In genomic region chr8:22060446-22060889, GRCm38 (mm10) we compare ENCODE assay signal across 8 mouse cellular contexts. TPM values are rescaled to one million over a fixed set of nuclear protein-coding genes. Genes with fewer than 3 reads are reported as not detected.
DNase-seq lines count a peak whose midpoint lies in the region; ATAC-seq and TF ChIP-seq lines count a peak whose summit lies in the region.

Gene Alg11 (plus strand): TSS chr8:22060721.

- peak within 1 kb of the TSS; percentile 74 for H3K9ac ChIP-seq in forebrain, embryonic 16.5 days (replicated peaks; ENCODE audit: low read depth, low read length)
- H3K9ac ChIP-seq in lung, embryonic 14.5 days = peak within 1 kb of the TSS; percentile 61

- 0 out of 2 replicates have a peak within 1 kb of the TSS, but pooled peaks have one; percentile 39 for H3K27ac ChIP-seq in forebrain, embryonic 16.5 days (ENCODE audit: low read length)
- H3K27ac ChIP-seq in layer of hippocampus, adult 2 months = peak within 1 kb of the TSS; percentile 68
- H3K27ac ChIP-seq in lung, embryonic 14.5 days (ENCODE audit: low read depth) = no peak within 1 kb of the TSS
- H3K27ac ChIP-seq in olfactory bulb, adult 2 months (ENCODE audit: insufficient read depth, low read depth, low read length) = no peak within 1 kb of the TSS
- H3K27ac ChIP-seq in thymus, adult 2 months (ENCODE audit: control insufficient read depth, insufficient read depth, low read length) = no peak within 1 kb of the TSS

- peaks cover 46% of the 10 kb centered on the region for H3K36me3 ChIP-seq in G1E (replicated peaks)
- peaks cover 12% of the 10 kb centered on the region for H3K36me3 ChIP-seq in forebrain, embryonic 16.5 days (ENCODE audit: control insufficient read depth, insufficient read depth)
- peaks cover 27% of the 10 kb centered on the region for H3K36me3 ChIP-seq in lung, embryonic 14.5 days (ENCODE audit: insufficient read depth)
- H3K36me3 ChIP-seq in thymus, adult 2 months (ENCODE audit: control insufficient read depth, insufficient read depth, low read length) = peaks cover 7% of the 10 kb centered on the region

- TF ChIP-seq CTCF in G1E (IDR thresholded peaks at IDR 0.05; ENCODE audit: low read depth, low read length) = no peak
- TF ChIP-seq CTCF in layer of hippocampus, adult 2 months (conservative IDR thresholded peaks at IDR 0.05) = peak; percentile 53
- TF ChIP-seq CTCF in lung, embryonic 14.5 days (IDR thresholded peaks at IDR 0.05; ENCODE audit: low read depth) = peak; percentile 31
- no peak for TF ChIP-seq CTCF in olfactory bulb, adult 2 months (IDR thresholded peaks at IDR 0.05; ENCODE audit: insufficient read depth, low read depth, low read length)
- peak; percentile 59; the same call in 1 of the 2 replicates for TF ChIP-seq CTCF in thymus, adult 2 months (IDR thresholded peaks at IDR 0.05; ENCODE audit: borderline replicate concordance, control insufficient read depth, extremely low read depth, insufficient read depth, low read length, poor library complexity)

- H3K9me3 ChIP-seq in G1E (replicated peaks) = no peaks in the 10 kb centered on the region; the same call in 1 of the 2 replicates
- no peaks in the 10 kb centered on the region for H3K9me3 ChIP-seq in forebrain, embryonic 16.5 days (ENCODE audit: control insufficient read depth, low read length)
- no peaks in the 10 kb centered on the region for H3K9me3 ChIP-seq in lung, embryonic 14.5 days (ENCODE audit: low read depth, low read length)

- TF ChIP-seq POLR2A in olfactory bulb, adult 2 months (IDR thresholded peaks at IDR 0.05; ENCODE audit: insufficient read depth, low read depth, low read length) = peak; percentile 73
- TF ChIP-seq POLR2A in thymus, adult 2 months (IDR thresholded peaks at IDR 0.05; ENCODE audit: control insufficient read depth, extremely low read depth, insufficient read depth, low read length, poor library complexity) = peak; percentile 78; the same call in 1 of the 2 replicates

- WGBS in forebrain, embryonic 16.5 days = under 1% methylated on average over 34 of the region's 36 CpGs
- WGBS in lung, embryonic 14.5 days = under 1% methylated on average over 36 of the region's 36 CpGs
- 1% methylated on average over 35 of the region's 36 CpGs for WGBS in olfactory bulb, adult 2 months
- WGBS in thymus, adult 2 months = under 1% methylated on average over 33 of the region's 36 CpGs

- H3K4me3 ChIP-seq in G1E (ENCODE audit: low read depth, low read length) = peak within 1 kb of the TSS; percentile 93
- H3K4me3 ChIP-seq in forebrain, embryonic 16.5 days (replicated peaks; ENCODE audit: low read length) = peak within 1 kb of the TSS; percentile 75
- H3K4me3 ChIP-seq in layer of hippocampus, adult 2 months = peak within 1 kb of the TSS; percentile 97
- H3K4me3 ChIP-seq in lung, embryonic 14.5 days (ENCODE audit: low read depth, low read length) = peak within 1 kb of the TSS; percentile 66
- H3K4me3 ChIP-seq in olfactory bulb, adult 2 months (ENCODE audit: insufficient read depth, low read depth, low read length) = peak within 1 kb of the TSS; percentile 99
- H3K4me3 ChIP-seq in thymus, adult 2 months (ENCODE audit: control insufficient read depth, insufficient read depth, low read length) = peak within 1 kb of the TSS; percentile 54

- intact Hi-C loops in heart, postnatal 36 days (cut with DNase I) = loop anchor here (2.0 to 5.0 kb wide), 2 partner anchors 104 to 337 kb away; partner anchors contain the start of gene Slc25a15

- peak; percentile 98 for ATAC-seq in G1E (ENCODE audit: extremely low read depth, insufficient number of reproducible peaks, low FRiP score, poor library complexity, severe bottlenecking)
- ATAC-seq in forebrain, embryonic 16.5 days = peak; percentile 100
- peak; percentile 100 for ATAC-seq in lung, embryonic 14.5 days (ENCODE audit: insufficient read depth)

- H3K4me1 ChIP-seq in G1E (ENCODE audit: insufficient read depth, low read depth, low read length) = peaks cover 55% of the 10 kb centered on the region
- peaks cover 11% of the 10 kb centered on the region for H3K4me1 ChIP-seq in forebrain, embryonic 16.5 days (replicated peaks; ENCODE audit: control insufficient read depth, insufficient read depth, low read length)
- H3K4me1 ChIP-seq in lung, embryonic 14.5 days (ENCODE audit: insufficient read depth) = no peaks in the 10 kb centered on the region
- H3K4me1 ChIP-seq in olfactory bulb, adult 2 months (ENCODE audit: control insufficient read depth, insufficient read depth, low read length) = peaks cover 4% of the 10 kb centered on the region
- peaks cover 6% of the 10 kb centered on the region for H3K4me1 ChIP-seq in thymus, adult 2 months (replicated peaks; ENCODE audit: control insufficient read depth, insufficient read depth, low read length)

- H3K27me3 ChIP-seq in G1E (ENCODE audit: insufficient read depth, low read length) = no peaks in the 10 kb centered on the region
- peaks cover 3% of the 10 kb centered on the region; the same call in 1 of the 2 replicates for H3K27me3 ChIP-seq in forebrain, embryonic 16.5 days (replicated peaks; ENCODE audit: control insufficient read depth, insufficient read depth, low read length)
- peaks cover 22% of the 10 kb centered on the region for H3K27me3 ChIP-seq in lung, embryonic 14.5 days (ENCODE audit: insufficient read depth, low read length)
- no peaks in the 10 kb centered on the region; the same call in 1 of the 2 replicates for H3K27me3 ChIP-seq in thymus, adult 2 months (ENCODE audit: control insufficient read depth, insufficient read depth, low read length)

- H3K4me2 ChIP-seq in forebrain, embryonic 16.5 days (ENCODE audit: low read length) = peak within 1 kb of the TSS; percentile 97
- peak within 1 kb of the TSS; percentile 75 for H3K4me2 ChIP-seq in lung, embryonic 14.5 days

- DNase-seq in G1E (ENCODE audit: low spot score) = peak; percentile 85
- DNase-seq in cerebellum, adult 18-20 months = peak; percentile 96 to 98
- peak; percentile 90 to 93 for DNase-seq in heart, postnatal 36 days
- DNase-seq in layer of hippocampus, adult 2 months (ENCODE audit: low spot score in 2 of 2) = peak; percentile 96 to 98
- peak; percentile 99 for DNase-seq in lung, embryonic 14.5 days
- peak; percentile 92 for DNase-seq in thymus, adult 2 months

RNA-seq across cellular contexts. Expression of gene Alg11, which starts in this region (rescaled TPM):
- total RNA-seq in G1E (2014; fragmentation: Nextera tagmentation) (24.4 and 24.7 TPM in 2 replicates), G1E (2017) (30.0 and 32.5 TPM in 2 replicates)
- polyA plus RNA-seq in G1E (2012) = 0.86 TPM in 2 replicates
- 33.6 and 37.8 TPM in 2 replicates for polyA plus RNA-seq in forebrain, embryonic 16.5 days (2015; fragmentation: Nextera tagmentation; extraction: Ambion mirVana)
- total RNA-seq in heart, postnatal 36 days (2021) = 1 to 10 TPM; 6.9 to 8.8 TPM
- total RNA-seq in layer of hippocampus, adult 2 months (2021) = 10 to 100 TPM; 34.7 to 42.0 TPM
- 27.6 and 34.4 TPM in 2 replicates for polyA plus RNA-seq in lung, embryonic 14.5 days (2014; fragmentation: Nextera tagmentation; extraction: Ambion mirVana)
- not detected in 2 replicates for polyA plus RNA-seq in olfactory bulb, adult 2 months (2012; ENCODE audit: insufficient read depth, insufficient read length, low replicate concordance, missing spikeins)
- polyA plus RNA-seq in thymus, adult 2 months (2012; rRNA removed) = 3.7 and 4.0 TPM in 2 replicates

Comparison
In these comparisons a context has a peak if more than half of its experiments do, and no peak if none do; other contexts are left out.
1. CTCF ChIP-seq: peak in layer of hippocampus, adult 2 months (single experiment), lung, embryonic 14.5 days (single experiment) and thymus, adult 2 months (single experiment); none in G1E (single experiment) and olfactory bulb, adult 2 months (single experiment).
2. H3K27ac ChIP-seq: peak in forebrain, embryonic 16.5 days (single experiment) and layer of hippocampus, adult 2 months (single experiment); none in lung, embryonic 14.5 days (single experiment), olfactory bulb, adult 2 months (single experiment) and thymus, adult 2 months (single experiment).
3. Peak in every context shown above with its lines, with median percentiles within 50 percentile points of each other: ATAC-seq, DNase-seq and H3K4me3 ChIP-seq.